Mouse (Mus musculus) left cerebral cortex, adult 2 months (tissue): ENCODE data around the gene Prss32. TPM values are rescaled to one million over a fixed set of nuclear protein-coding genes. Genes with fewer than 3 reads are reported as not detected.

ENCODE experiments used
- DNase-seq, 2 experiments: peaks; one replicate each; pipeline ENCODE4 v3.0.0; 2021 to 2022; ENCODE audit warnings: low spot score in 2 of 2, mixed read lengths in 1 of 2; ENCODE audit errors: extremely low spot score in 1 of 2
- H3K27ac ChIP-seq: fragments of 200-600 bp; 2 replicates; pipeline ENCODE4 v1.8.1; 2022
- H3K4me3 ChIP-seq: fragments of 200-600 bp; 2 replicates; pipeline ENCODE4 v1.8.1; 2022
- CTCF ChIP-seq: fragments of 200-600 bp; IDR thresholded peaks from 2 replicates; pipeline ENCODE4 v1.8.1; 2022; ENCODE audit warnings: antibody characterized with exemption, mild to moderate bottlenecking, moderate library complexity
- intact Hi-C: fragments of 180-260 bp; cut with DNase I; formaldehyde crosslinking; loops from one replicate; pipeline ENCODE4 v1.15.1; 2025
- long read RNA-seq, 2 experiments: library from polyadenylated mRNA; stranded (forward); transcript quantifications; one replicate each; pipeline ENCODE4 v2.0.0; 2021; ENCODE audit warnings: borderline mapping rate in 2 of 2
- total RNA-seq, 2 experiments: library from RNA; stranded (reverse); gene quantifications; 2 replicates each; pipeline ENCODE4 v1.2.3; 2021

Prss32 gene
- total RNA-seq = not detected
- long read RNA-seq, experiment 1 = 0 reads
- long read RNA-seq, experiment 2 = 0 reads

GRCm38 (mm10) chr17:23843812-23844273 is at the start of gene Prss32, which contains the start of gene Prss41:
Gene Prss32 (plus strand): TSS chr17:23843855.
Gene Prss41 (minus strand): TSS chr17:23844172.
- peak; percentile 66 for TF ChIP-seq CTCF
- Histone ChIP-seq H3K4me3 (0 out of 2 replicates have a peak within 1 kb of the TSS, but pooled peaks have one; percentile 21), H3K27ac (no peak within 1 kb of the TSS)
- intact Hi-C loops = loop anchor here (5.0 kb wide), 1 partner anchor 72 kb away; the partner anchor contains the start of gene Flywch1
- DNase-seq = no peak

- TF ChIP-seq CTCF = no peak
- no peak overlapping the region for H3K4me3 ChIP-seq
- DNase-seq = no peak
- intact Hi-C loops = no loop called here
- no peak overlapping the region for H3K27ac ChIP-seq
These were observed 48.3 kb upstream of the Prss32 start for GRCm38 (mm10) chr17:23795323-23795722.

- Histone ChIP-seq H3K4me3 (no peak overlapping the region), H3K27ac (no peak overlapping the region)
- DNase-seq = no peak
- no peak for TF ChIP-seq CTCF
- intact Hi-C loops = no loop called here
These were observed 46.3 kb upstream of the Prss32 start for GRCm38 (mm10) chr17:23797316-23797715.

- Histone ChIP-seq H3K4me3 (no peak overlapping the region), H3K27ac (no peak overlapping the region)
- TF ChIP-seq CTCF = no peak
- DNase-seq = no peak
- intact Hi-C loops = loop anchor here (1.0 to 5.0 kb wide), 2 partner anchors 11 to 59 kb away; partner anchors contain the start of genes Paqr4 and Srrm2
These were observed 42.0 kb upstream of the Prss32 start for GRCm38 (mm10) chr17:23801627-23802026.

- H3K27ac ChIP-seq = peak overlapping the region; percentile 97
- DNase-seq = peak; percentile 95 to 99
- peak overlapping the region; percentile 94 for H3K4me3 ChIP-seq
- intact Hi-C loops = loop anchor here (1.0 to 5.0 kb wide), 4 partner anchors 13 to 61 kb away; partner anchors contain the start of genes Flywch1, Paqr4 and Srrm2
- TF ChIP-seq CTCF = no peak; the same call in 1 of the 2 replicates
These were observed 40.8 kb upstream of the Prss32 start for GRCm38 (mm10) chr17:23802746-23803365.

GRCm38 (mm10) chr17:23803366-23804041 is 40.2 kb upstream of the Prss32 start:
- Histone ChIP-seq H3K4me3 (peak overlapping the region; percentile 94), H3K27ac (peak overlapping the region; percentile 97)
- intact Hi-C loops = loop anchor here (1.0 to 5.0 kb wide), 3 partner anchors 25 to 61 kb away; partner anchors contain the start of genes Flywch1 and Paqr4
- TF ChIP-seq CTCF = no peak
- peak; percentile 71 to 80 for DNase-seq

GRCm38 (mm10) chr17:23804426-23805085 is 39.1 kb upstream of the Prss32 start:
- Histone ChIP-seq H3K4me3 (peak overlapping the region; percentile 94), H3K27ac (no peak overlapping the region)
- no peak for DNase-seq
- intact Hi-C loops = loop anchor here (5.0 kb wide), 1 partner anchor 62 kb away; the partner anchor contains the start of gene Paqr4
- no peak for TF ChIP-seq CTCF

GRCm38 (mm10) chr17:23806867-23807266 is 36.8 kb upstream of the Prss32 start:
- DNase-seq = peak in 1 of 2 experiments; percentile 38
- Histone ChIP-seq H3K4me3 (peak overlapping the region; percentile 36), H3K27ac (no peak overlapping the region)
- TF ChIP-seq CTCF = peak; percentile 16
- intact Hi-C loops = no loop called here

- TF ChIP-seq CTCF = no peak
- no peak overlapping the region for H3K27ac ChIP-seq
- H3K4me3 ChIP-seq = no peak overlapping the region
- no peak for DNase-seq
- intact Hi-C loops = no loop called here
These were observed 35.7 kb upstream of the Prss32 start for GRCm38 (mm10) chr17:23807918-23808317.

GRCm38 (mm10) chr17:23815641-23816040 is 28.0 kb upstream of the Prss32 start:
- no peak for DNase-seq
- intact Hi-C loops = no loop called here
- Histone ChIP-seq H3K4me3 (no peak overlapping the region), H3K27ac (no peak overlapping the region)
- TF ChIP-seq CTCF = no peak

GRCm38 (mm10) chr17:23818579-23818978 is 25.1 kb upstream of the Prss32 start:
- TF ChIP-seq CTCF = no peak
- no peak overlapping the region for H3K4me3 ChIP-seq
- H3K27ac ChIP-seq = no peak overlapping the region
- intact Hi-C loops = no loop called here
- no peak for DNase-seq
